Mouse (Mus musculus): Measurements from ENCODE around the gene Rbp7. TPM values are rescaled to one million over a fixed set of nuclear protein-coding genes. Genes with fewer than 3 reads are reported as not detected.

Gene Rbp7
- polyA plus RNA-seq, 1 experiment from 2014 or later = 1.3 TPM

- no peak for TF ChIP-seq CTCF (IDR thresholded peaks at IDR 0.05; ENCODE audit: low read depth)
- H3K4me2 ChIP-seq (ENCODE audit: low read length) = no peak overlapping the region
- no peak overlapping the region for H3K4me3 ChIP-seq (replicated peaks; ENCODE audit: low read depth, low read length)
- H3K27me3 ChIP-seq (ENCODE audit: insufficient read depth, low read length) = no peaks in the 10 kb centered on the region
- DNase-seq (ENCODE audit: low spot score) (no peak), ATAC-seq (replicated peaks; ENCODE audit: low FRiP score, low read depth) (no peak)
- 97% methylated on average over 14 of the region's 14 CpGs for WGBS
- no peaks in the 10 kb centered on the region for H3K9me3 ChIP-seq (replicated peaks; ENCODE audit: low read length)
- peaks cover 46% of the 10 kb centered on the region for H3K36me3 ChIP-seq (ENCODE audit: insufficient read depth, low read length)
- no peak overlapping the region for H3K27ac ChIP-seq
- peaks cover 3% of the 10 kb centered on the region; the same call in 1 of the 2 replicates for H3K4me1 ChIP-seq (replicated peaks; ENCODE audit: insufficient read depth, low read length)
- H3K9ac ChIP-seq (ENCODE audit: low read depth, low read length) = no peak overlapping the region
Measured at GRCm38 (mm10) chr4:149489415-149490240, 34.9 kb upstream of the Rbp7 start.

DNA sequence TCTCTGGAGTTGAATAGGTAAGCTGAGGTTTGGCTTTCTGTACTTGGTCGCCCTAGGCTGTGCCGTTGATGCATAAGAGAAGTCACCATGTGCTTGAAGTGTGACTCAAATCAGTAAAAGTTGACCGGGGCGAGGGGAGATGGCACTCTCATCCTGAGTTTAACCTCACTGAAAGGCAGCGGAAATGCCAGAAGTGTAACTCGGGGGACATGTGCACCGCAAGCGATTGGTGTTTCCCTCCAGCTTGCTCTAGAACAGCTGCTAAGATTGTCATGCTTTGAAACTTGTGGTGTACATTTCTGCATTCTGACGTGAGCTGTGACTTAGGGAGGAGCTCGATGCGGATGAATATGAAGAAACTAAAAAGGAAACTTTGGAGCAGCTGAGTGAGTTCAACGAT, 33.0 kb upstream of the Rbp7 start:
- ATAC-seq (replicated peaks; ENCODE audit: low FRiP score, low read depth) (no peak), DNase-seq (ENCODE audit: low spot score) (no peak)
- H3K9me3 ChIP-seq (replicated peaks; ENCODE audit: low read length) = no peaks in the 10 kb centered on the region
- H3K4me3 ChIP-seq (replicated peaks; ENCODE audit: low read depth, low read length) = no peak overlapping the region
- H3K4me1 ChIP-seq (replicated peaks; ENCODE audit: insufficient read depth, low read length) = peaks cover 5% of the 10 kb centered on the region; the same call in 1 of the 2 replicates
- H3K9ac ChIP-seq (ENCODE audit: low read depth, low read length) = no peak overlapping the region
- 95% methylated on average over 12 of the region's 12 CpGs for WGBS
- no peak for TF ChIP-seq CTCF (IDR thresholded peaks at IDR 0.05; ENCODE audit: low read depth)
- no peaks in the 10 kb centered on the region for H3K27me3 ChIP-seq (ENCODE audit: insufficient read depth, low read length)
- peaks cover 33% of the 10 kb centered on the region for H3K36me3 ChIP-seq (ENCODE audit: insufficient read depth, low read length)
- no peak overlapping the region for H3K4me2 ChIP-seq (ENCODE audit: low read length)
- H3K27ac ChIP-seq = no peak overlapping the region

DNA sequence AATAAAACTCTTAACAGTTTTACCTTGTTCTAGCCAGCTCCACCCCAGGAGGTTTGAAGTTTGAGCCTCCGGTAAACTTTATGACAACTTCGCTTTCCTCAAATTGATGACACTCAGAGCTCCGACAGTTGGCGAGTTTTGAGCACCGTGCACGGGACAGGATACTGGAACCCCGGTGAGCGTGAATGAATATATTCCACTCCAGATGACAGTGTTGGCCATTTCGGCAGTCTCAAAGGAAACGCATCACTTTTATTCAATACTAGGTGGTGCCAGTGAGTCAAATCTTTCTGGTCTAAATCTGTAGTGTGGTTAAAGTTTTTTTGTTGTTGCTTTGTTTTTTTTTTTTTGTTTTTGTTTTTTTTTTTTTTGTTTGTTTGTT, 31.0 kb upstream of the Rbp7 start:
- Histone ChIP-seq H3K36me3 (ENCODE audit: insufficient read depth, low read length) (peaks cover 24% of the 10 kb centered on the region), H3K9me3 (replicated peaks; ENCODE audit: low read length) (no peaks in the 10 kb centered on the region), H3K4me3 (replicated peaks; ENCODE audit: low read depth, low read length) (peak overlapping the region; percentile 75), H3K27me3 (ENCODE audit: insufficient read depth, low read length) (no peaks in the 10 kb centered on the region), H3K9ac (ENCODE audit: low read depth, low read length) (peak overlapping the region; percentile 78), H3K4me1 (replicated peaks; ENCODE audit: insufficient read depth, low read length) (peaks cover 5% of the 10 kb centered on the region; the same call in 1 of the 2 replicates), H3K4me2 (ENCODE audit: low read length) (peak overlapping the region; percentile 73), H3K27ac (peak overlapping the region; percentile 77)
- DNase-seq (ENCODE audit: low spot score) = peak; percentile 85
- WGBS = 0% methylated on average over 10 of the region's 10 CpGs
- 0 out of 2 replicates have a peak, but pooled peaks have one; percentile 9 for ATAC-seq (replicated peaks; ENCODE audit: low FRiP score, low read depth)
- peak; percentile 65 for TF ChIP-seq CTCF (IDR thresholded peaks at IDR 0.05; ENCODE audit: low read depth)

DNA sequence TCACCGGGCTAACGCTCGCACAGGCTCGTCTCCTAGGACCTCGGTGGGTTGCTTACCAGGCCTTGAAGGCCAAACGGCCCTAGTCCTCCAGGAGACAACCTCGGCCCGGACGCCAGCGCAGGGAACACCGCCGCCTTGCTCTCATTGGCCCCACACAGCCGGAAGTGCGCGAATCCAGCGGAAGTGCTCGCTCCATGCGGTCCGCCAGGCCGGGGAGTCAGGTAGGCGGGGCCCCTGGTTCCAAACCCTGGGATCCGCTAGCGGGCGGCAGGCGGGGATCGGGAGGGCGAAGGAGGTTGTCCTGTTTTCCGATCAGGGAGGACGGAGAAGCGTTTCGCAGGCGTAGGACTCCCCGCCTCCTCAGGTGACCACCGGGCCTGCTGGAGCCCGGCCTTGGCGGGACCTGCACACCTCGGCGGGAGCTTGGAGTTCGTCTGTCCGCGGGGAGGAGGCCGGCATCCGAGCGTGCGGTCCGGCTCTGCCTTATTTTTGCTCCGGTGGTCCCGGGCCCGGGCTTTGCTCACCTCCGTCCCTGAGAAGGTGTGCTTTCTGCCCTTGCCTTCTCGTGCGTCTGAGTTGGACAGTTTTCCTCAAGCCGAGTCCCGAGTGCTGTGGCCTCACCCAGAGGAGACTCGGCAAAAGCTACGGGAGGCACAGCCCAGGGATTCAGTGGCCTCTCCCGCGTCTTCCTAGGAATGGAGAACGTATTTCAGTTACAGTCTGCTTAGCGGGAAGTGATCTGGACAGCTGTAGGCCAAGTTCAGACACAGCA, 30.5 kb upstream of the Rbp7 start, which contains the start of the genes Nmnat1 and Lzic:
Gene Nmnat1, minus strand, starts transcription at position 150 of the 772 bp plus-strand sequence.
Gene Lzic, plus strand, starts transcription at position 177 of the 772 bp plus-strand sequence.
- Histone ChIP-seq H3K36me3 (ENCODE audit: insufficient read depth, low read length) (peaks cover 24% of the 10 kb centered on the region), H3K4me3 (replicated peaks; ENCODE audit: low read depth, low read length) (peak within 1 kb of the TSS; percentile 75), H3K4me1 (replicated peaks; ENCODE audit: insufficient read depth, low read length) (peaks cover 5% of the 10 kb centered on the region; the same call in 1 of the 2 replicates), H3K4me2 (ENCODE audit: low read length) (peak within 1 kb of the TSS; percentile 73), H3K27ac (peak within 1 kb of the TSS; percentile 77), H3K9ac (ENCODE audit: low read depth, low read length) (peak within 1 kb of the TSS; percentile 78), H3K9me3 (replicated peaks; ENCODE audit: low read length) (no peaks in the 10 kb centered on the region), H3K27me3 (ENCODE audit: insufficient read depth, low read length) (no peaks in the 10 kb centered on the region)
- peak; percentile 96 for DNase-seq (ENCODE audit: low spot score)
- ATAC-seq (replicated peaks; ENCODE audit: low FRiP score, low read depth) = peak; percentile 97
- TF ChIP-seq CTCF (IDR thresholded peaks at IDR 0.05; ENCODE audit: low read depth) = peak; percentile 34
- under 1% methylated on average over 60 of the region's 60 CpGs for WGBS

GRCm38 (mm10) chr4:149484566-149484965, 29.8 kb upstream of the Rbp7 start:
- WGBS = 43% methylated on average over 3 of the region's 3 CpGs
- peaks cover 20% of the 10 kb centered on the region for H3K36me3 ChIP-seq (ENCODE audit: insufficient read depth, low read length)

DNA sequence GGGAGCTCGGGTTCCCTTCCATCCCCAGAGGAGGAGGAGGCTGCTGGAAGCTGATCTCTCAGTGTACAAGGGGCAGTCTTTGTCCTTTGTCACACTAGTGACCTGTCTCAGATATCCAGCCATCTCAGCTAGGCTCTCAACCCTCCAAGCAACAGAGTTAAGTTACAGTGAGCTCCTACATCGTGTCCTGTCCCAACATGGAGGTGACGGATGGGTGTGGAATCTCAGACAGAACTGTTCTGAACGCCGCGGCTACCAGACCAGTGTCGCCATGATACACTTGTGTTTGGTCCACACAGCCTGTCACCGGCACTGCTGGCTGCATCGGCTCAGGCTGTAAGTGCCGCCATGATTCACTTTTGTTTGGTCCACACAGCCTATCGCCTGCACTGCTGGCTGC, 22.3 kb upstream of the Rbp7 start, which contains the start of gene Tmem274:
Gene Tmem274, plus strand, starts transcription at position 301 of the 400 bp plus-strand sequence.
- 74% methylated on average over 11 of the region's 11 CpGs for WGBS
- no peak for TF ChIP-seq CTCF (IDR thresholded peaks at IDR 0.05; ENCODE audit: low read depth)
- ATAC-seq (replicated peaks; ENCODE audit: low FRiP score, low read depth) = no peak

More at GRCm38 (mm10) chr4:149484566-149484965, 29.8 kb upstream of the Rbp7 start:
- Histone ChIP-seq H3K27ac (peak overlapping the region; percentile 77), H3K4me1 (replicated peaks; ENCODE audit: insufficient read depth, low read length) (peaks cover 5% of the 10 kb centered on the region; the same call in 1 of the 2 replicates), H3K9me3 (replicated peaks; ENCODE audit: low read length) (no peaks in the 10 kb centered on the region), H3K9ac (ENCODE audit: low read depth, low read length) (peak overlapping the region; percentile 78), H3K4me2 (ENCODE audit: low read length) (peak overlapping the region; percentile 73), H3K4me3 (replicated peaks; ENCODE audit: low read depth, low read length) (peak overlapping the region; percentile 75), H3K27me3 (ENCODE audit: insufficient read depth, low read length) (no peaks in the 10 kb centered on the region)
- no peak for TF ChIP-seq CTCF (IDR thresholded peaks at IDR 0.05; ENCODE audit: low read depth)
- DNase-seq (ENCODE audit: low spot score) (peak; percentile 63), ATAC-seq (replicated peaks; ENCODE audit: low FRiP score, low read depth) (peak; percentile 23; the same call in 1 of the 2 replicates)

More for the DNA sequence above, 22.3 kb upstream of the Rbp7 start, which contains the start of gene Tmem274:
- 0 out of 2 replicates have a peak, but pooled peaks cover 7% of the 10 kb centered on the region for H3K36me3 ChIP-seq (ENCODE audit: insufficient read depth, low read length)
- no peak within 1 kb of the TSS for H3K4me3 ChIP-seq (replicated peaks; ENCODE audit: low read depth, low read length)
- no peaks in the 10 kb centered on the region for H3K27me3 ChIP-seq (ENCODE audit: insufficient read depth, low read length)
- no peak within 1 kb of the TSS for H3K4me2 ChIP-seq (ENCODE audit: low read length)
- no peaks in the 10 kb centered on the region for H3K9me3 ChIP-seq (replicated peaks; ENCODE audit: low read length)
- H3K27ac ChIP-seq = no peak within 1 kb of the TSS
- H3K9ac ChIP-seq (ENCODE audit: low read depth, low read length) = no peak within 1 kb of the TSS
- DNase-seq (ENCODE audit: low spot score) = peak; percentile 4
- H3K4me1 ChIP-seq (replicated peaks; ENCODE audit: insufficient read depth, low read length) = no peaks in the 10 kb centered on the region

Measured in kidney, postnatal 0 days (tissue).